ENCODE assay signal across 8 mouse cellular contexts in the genomic region with DNA sequence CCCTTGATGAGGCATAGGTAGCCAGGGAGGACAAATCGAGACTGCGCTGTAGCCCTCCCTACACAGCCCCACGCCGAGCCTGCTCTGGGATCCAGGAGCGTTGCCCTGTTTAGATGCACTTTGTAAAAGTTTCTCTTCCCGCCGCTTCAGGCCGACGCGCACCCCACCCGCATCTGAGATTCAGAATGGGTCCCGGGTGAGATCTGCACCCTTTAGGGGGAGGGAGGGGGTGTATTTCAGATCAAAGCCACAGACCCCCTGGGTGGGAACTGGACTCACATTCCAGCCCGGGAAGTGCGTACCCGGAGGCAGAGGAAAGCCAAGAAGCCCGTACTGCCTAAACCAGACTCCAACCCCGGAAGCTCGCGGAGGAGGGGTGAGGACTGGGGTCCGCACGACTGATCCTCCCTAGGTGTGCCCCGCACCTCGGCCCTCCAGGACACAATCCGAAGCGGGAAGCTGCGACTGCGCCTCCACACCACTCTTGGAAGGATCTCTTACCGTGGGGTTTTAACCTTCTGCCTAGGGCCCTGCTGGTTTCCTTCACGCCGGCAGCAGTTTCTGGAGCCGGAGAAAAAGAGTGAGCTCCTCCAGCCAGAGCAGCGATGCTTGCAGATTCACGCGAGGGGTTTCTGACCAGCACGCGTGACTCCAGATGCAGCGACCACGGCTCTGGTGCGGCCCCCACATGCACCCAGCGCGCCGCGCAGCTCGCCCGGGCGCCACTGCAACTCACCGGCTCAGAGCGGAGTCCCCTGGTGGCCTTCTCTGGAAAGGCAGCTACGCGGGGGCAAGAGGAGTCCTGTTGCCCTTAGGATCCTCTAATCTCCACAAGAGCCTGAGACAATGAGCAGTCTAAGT. TPM values are rescaled to one million over a fixed set of nuclear protein-coding genes. Genes with fewer than 3 reads are reported as not detected.
A peak's percentile ranks its signal among the peaks of the same experiment; 100 is the strongest.
DNase-seq lines count a peak whose midpoint lies in the region; ATAC-seq and TF ChIP-seq lines count a peak whose summit lies in the region.

A gene (minus strand): TSS at position 734 of the 861 bp plus-strand sequence.

- H3K4me3 ChIP-seq in intestine, postnatal 0 days (ENCODE audit: low read depth, low read length): peak within 1 kb of the TSS; percentile 78
- peak within 1 kb of the TSS; percentile 54 for H3K4me3 ChIP-seq in midbrain, embryonic 11.5 days (ENCODE audit: low read depth, low read length)

- H3K9me3 ChIP-seq in intestine, postnatal 0 days (ENCODE audit: control insufficient read depth): no peaks in the 10 kb centered on the region
- no peaks in the 10 kb centered on the region for H3K9me3 ChIP-seq in midbrain, embryonic 11.5 days (ENCODE audit: control insufficient read depth, low read length)

- H3K36me3 ChIP-seq in intestine, postnatal 0 days (ENCODE audit: control insufficient read depth, insufficient read depth): no peaks in the 10 kb centered on the region
- H3K36me3 ChIP-seq in midbrain, embryonic 11.5 days (ENCODE audit: control insufficient read depth, insufficient read depth, low read length): no peaks in the 10 kb centered on the region

- TF ChIP-seq CTCF in intestine, postnatal 0 days (IDR thresholded peaks at IDR 0.05; ENCODE audit: low read depth): peak; percentile 96

- H3K27me3 ChIP-seq in intestine, postnatal 0 days (replicated peaks; ENCODE audit: control insufficient read depth, insufficient read depth, low read length): no peaks in the 10 kb centered on the region
- no peaks in the 10 kb centered on the region for H3K27me3 ChIP-seq in midbrain, embryonic 11.5 days (ENCODE audit: control insufficient read depth, insufficient read depth, low read length)

- DNase-seq in adrenal gland, adult 2 months: peak; percentile 94
- peak; percentile 90 for DNase-seq in embryo, embryonic 9.5 days (ENCODE audit: extremely low spot score)
- DNase-seq in left cerebral cortex, postnatal 4 days: peak; percentile 85
- DNase-seq in midbrain, embryonic 11.5 days (ENCODE audit: low spot score, missing footprints): peak; percentile 98
- peak; percentile 81 for DNase-seq in right cerebral cortex, postnatal 4 days
- DNase-seq in MN1 (ENCODE audit: low spot score): no peak

- H3K27ac ChIP-seq in intestine, postnatal 0 days (ENCODE audit: low read depth, low read length): peak within 1 kb of the TSS; percentile 93
- H3K27ac ChIP-seq in midbrain, embryonic 11.5 days (ENCODE audit: low read depth, low read length): peak within 1 kb of the TSS; percentile 75

- H3K9ac ChIP-seq in intestine, postnatal 0 days (ENCODE audit: low read depth, low read length): peak within 1 kb of the TSS; percentile 78
- peak within 1 kb of the TSS; percentile 69 for H3K9ac ChIP-seq in midbrain, embryonic 11.5 days (ENCODE audit: low read length)

- under 1% methylated on average over 50 of the region's 50 CpGs for WGBS in intestine, postnatal 0 days
- WGBS in midbrain, embryonic 11.5 days: under 1% methylated on average over 50 of the region's 50 CpGs

- 0 out of 2 replicates have a peak, but pooled peaks cover 7% of the 10 kb centered on the region for H3K4me1 ChIP-seq in intestine, postnatal 0 days (replicated peaks; ENCODE audit: control insufficient read depth, insufficient read depth, low read length)
- peaks cover 11% of the 10 kb centered on the region; the same call in 1 of the 2 replicates for H3K4me1 ChIP-seq in midbrain, embryonic 11.5 days (ENCODE audit: control insufficient read depth, insufficient read depth, low read length)

- intact Hi-C loops in left cerebral cortex, postnatal 4 days (cut with DNase I): loop anchor here (2.0 to 10.0 kb wide), 2 partner anchors 198 to 368 kb away; no protein-coding TSS in a partner anchor

- H3K4me2 ChIP-seq in intestine, postnatal 0 days (replicated peaks; ENCODE audit: low read depth): peak within 1 kb of the TSS; percentile 87
- peak within 1 kb of the TSS; percentile 88 for H3K4me2 ChIP-seq in midbrain, embryonic 11.5 days

- peak; percentile 74 for ATAC-seq in granulocyte monocyte progenitor cell, adult 5-6 weeks (replicated peaks; ENCODE audit: poor library complexity, severe bottlenecking)
- peak; percentile 62 for ATAC-seq in intestine, postnatal 0 days
- ATAC-seq in midbrain, embryonic 11.5 days (ENCODE audit: low FRiP score): peak; percentile 85

RNA-seq across cellular contexts. Expression of the gene that starts here (rescaled TPM):
- 10 to 100 TPM; 23.7 to 35.2 TPM for total RNA-seq in adrenal gland, adult 2 months (2021)
- 7.7 and 7.9 TPM in 2 replicates for polyA plus RNA-seq in adrenal gland, adult 2 months (2012; rRNA removed)
- total RNA-seq in granulocyte monocyte progenitor cell, adult 5-6 weeks (2014; fragmentation: Nextera tagmentation): 1.4 and 7.8 TPM in 2 replicates
- total RNA-seq in granulocyte monocyte progenitor cell, adult 5-6 weeks (2017): 0.77 and 2.2 TPM in 2 replicates
- polyA plus RNA-seq in intestine, postnatal 0 days (2015; fragmentation: Nextera tagmentation; extraction: Ambion mirVana): 21.0 and 21.2 TPM in 2 replicates
- total RNA-seq in left cerebral cortex, postnatal 4 days (2021): 1 to 10 TPM; 4.3 to 5.9 TPM
- 16.5 and 18.3 TPM in 2 replicates for polyA plus RNA-seq in midbrain, embryonic 11.5 days (2014; fragmentation: Nextera tagmentation; extraction: Ambion mirVana)
